Mouse (Mus musculus) layer of hippocampus, postnatal 14 days (tissue): ENCODE results near the gene Hist1h3d. TPM values are rescaled to one million over a fixed set of nuclear protein-coding genes. Genes with fewer than 3 reads are reported as not detected.
"Not testable (repeated sequence)": the region's sequence is repeated elsewhere in the genome, so short reads cannot be mapped to it uniquely, and the experiment has no call there.

ENCODE experiments used
- DNase-seq, 2 experiments: peaks; one replicate each; pipeline ENCODE4 v3.0.0; 2021 to 2022; ENCODE audit warnings: low spot score in 2 of 2, mixed read lengths in 1 of 2
- total RNA-seq, 2 experiments: library from RNA; stranded (reverse); gene quantifications; 2 replicates each; pipeline ENCODE4 v1.2.3; 2021

Gene Hist1h3d
- total RNA-seq, 2 experiments from 2014 or later, result 11.1 to 12.1 TPM

DNA sequence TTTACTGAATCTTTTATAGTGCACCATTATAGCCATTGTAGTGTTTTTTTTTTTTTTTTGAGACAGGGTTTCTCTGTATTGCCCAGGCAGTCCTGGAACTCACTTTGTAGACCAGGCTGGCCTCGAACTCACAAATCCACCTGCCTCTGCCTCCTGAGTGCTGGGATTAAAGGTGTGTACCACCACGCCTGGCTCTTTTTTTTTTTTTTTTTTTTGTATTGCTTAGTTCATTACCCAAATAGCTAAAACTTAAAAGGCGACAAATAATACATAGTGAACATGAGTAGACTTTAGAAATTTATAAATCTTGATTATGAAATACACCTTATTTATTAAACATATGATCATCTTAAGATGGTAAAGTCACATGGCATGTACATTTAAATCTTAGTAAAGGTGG is 34.1 kb upstream of the Hist1h3d start:
- no peak for DNase-seq

GRCm38 (mm10) chr13:23542225-23542980 is 33.2 kb upstream of the Hist1h3d start:
- not testable (repeated sequence) for DNase-seq

DNA sequence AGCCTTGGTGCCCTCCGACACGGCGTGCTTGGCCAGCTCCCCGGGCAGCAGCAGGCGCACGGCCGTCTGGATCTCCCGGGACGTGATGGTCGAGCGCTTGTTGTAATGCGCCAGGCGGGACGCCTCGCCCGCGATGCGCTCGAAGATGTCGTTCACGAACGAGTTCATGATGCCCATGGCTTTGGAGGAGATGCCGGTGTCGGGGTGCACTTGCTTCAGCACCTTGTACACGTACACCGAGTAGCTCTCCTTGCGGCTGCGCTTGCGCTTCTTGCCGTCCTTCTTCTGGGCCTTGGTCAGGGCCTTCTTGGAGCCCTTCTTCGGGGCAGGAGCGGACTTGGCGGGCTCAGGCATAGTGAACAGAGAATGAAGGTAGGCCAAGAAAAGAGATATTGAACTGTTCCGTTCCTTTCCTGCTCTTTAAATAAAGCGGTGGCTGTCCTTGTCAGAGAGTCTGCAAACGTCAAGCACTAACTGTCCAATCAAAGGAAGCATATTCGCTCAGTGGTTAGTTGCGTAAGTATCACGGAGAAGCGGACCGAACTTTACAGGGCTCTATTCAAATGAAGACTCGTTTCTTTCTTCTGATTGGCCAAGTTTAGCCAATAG is 32.5 kb upstream of the Hist1h3d start, which contains the start of gene Hist1h2bh:
TSS of gene Hist1h2bh (minus strand) at position 394 of the 609 bp plus-strand sequence.
- peak; percentile 55 to 92 for DNase-seq

- DNase-seq, result peak; percentile 77 to 95
Observed at GRCm38 (mm10) chr13:23543965-23544786, 31.4 kb upstream of the Hist1h3d start, which contains the start of gene Hist1h3f. Hist1h3f (plus strand) TSS chr13:23544052.

GRCm38 (mm10) chr13:23544787-23545120 is 30.8 kb upstream of the Hist1h3d start:
- not testable (repeated sequence) for DNase-seq

DNA sequence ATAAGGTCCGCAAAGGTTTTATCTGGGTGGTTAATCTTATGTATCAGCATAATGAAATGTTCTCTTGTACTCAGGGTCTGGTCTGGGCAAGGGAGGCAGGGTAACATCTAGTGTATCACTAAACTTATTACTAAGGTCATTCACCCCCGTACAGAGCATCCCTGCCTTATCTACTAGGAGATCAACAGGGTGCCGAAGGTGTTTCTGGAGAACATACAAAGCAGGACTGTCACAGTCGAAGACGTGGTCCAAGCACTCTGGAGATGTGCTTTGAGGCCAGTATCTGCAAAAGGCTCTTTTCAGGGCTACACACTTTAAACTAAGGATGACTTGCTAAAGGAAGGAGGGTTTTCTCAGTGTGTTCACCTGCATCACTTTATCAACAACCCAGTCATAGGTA is 28.9 kb upstream of the Hist1h3d start:
- no peak for DNase-seq

- DNase-seq, result no peak
Observed at GRCm38 (mm10) chr13:23550761-23551145, 24.8 kb upstream of the Hist1h3d start.

DNA sequence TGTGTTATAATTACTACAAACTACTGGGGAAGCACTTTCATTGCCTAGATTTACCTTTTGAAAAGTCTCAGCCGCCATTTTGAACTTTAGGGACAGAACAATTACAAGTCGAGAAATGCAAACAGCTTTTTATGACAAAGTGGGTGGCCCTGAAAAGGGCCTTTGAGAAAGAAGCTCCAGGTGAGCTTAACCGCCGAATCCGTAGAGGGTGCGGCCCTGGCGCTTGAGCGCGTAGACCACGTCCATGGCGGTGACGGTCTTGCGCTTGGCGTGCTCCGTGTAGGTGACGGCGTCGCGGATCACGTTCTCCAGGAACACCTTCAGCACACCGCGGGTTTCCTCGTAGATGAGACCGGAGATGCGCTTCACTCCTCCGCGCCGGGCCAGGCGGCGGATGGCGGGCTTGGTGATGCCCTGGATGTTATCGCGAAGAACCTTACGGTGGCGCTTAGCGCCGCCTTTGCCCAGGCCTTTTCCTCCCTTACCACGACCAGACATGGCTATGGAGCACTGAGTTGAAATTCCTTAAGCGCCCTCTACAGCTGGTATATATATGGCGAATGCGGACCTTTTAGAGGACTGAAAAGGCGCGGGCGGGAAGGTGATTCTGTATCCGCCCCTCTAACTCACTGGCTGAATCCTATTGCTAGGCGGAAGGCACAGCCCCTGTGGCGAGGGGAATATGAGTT is 24.3 kb upstream of the Hist1h3d start, which contains the start of gene Hist1h4f:
TSS of gene Hist1h4f (minus strand) at position 503 of the 689 bp plus-strand sequence.
- DNase-seq, result peak; percentile 84 to 89

DNA sequence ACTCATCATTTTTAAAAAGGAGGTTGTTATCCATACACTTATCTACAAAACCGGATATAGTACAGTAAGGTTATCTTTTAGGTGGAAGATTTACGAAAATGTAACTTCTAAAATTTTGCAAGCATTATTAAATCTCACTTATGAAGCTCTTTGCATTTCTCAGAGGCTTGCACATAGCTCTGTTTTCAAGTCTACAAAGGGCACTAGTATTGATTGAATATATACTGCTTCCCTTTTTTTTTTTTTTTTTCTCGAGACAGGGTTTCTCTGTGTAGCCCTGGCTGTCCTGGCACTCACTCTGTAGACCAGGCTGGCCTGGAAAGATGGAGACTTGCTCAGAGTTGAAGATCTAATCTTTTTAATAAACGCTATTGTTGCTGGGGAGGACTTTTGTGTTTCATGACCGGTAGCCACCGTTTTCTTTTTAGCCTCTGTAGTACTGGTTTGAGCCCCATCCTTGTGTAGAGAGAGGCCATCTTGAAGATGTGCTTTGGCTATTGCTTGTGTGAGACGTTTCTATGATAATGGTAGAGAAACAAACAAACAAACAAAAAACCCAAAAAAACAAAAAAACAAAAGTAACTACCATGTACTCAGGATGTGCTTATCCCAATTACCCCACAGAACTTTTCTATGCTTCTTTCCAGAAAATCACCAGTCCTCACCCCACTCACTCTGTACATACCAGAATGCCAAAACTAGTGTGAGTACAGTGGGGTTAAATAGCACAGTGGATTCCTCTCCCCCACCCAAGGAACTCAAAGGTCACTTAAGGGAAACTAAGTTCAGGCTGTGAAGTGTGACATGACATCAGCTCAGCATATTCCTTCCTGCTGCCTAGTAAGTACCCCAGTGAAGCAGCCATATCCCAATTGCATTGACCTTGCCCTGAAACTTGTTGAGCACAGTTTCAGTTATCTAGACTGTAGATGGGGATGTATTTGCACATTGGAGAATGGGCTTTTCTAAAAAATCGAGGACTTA is 23.3 kb upstream of the Hist1h3d start:
- DNase-seq, result no peak

DNA sequence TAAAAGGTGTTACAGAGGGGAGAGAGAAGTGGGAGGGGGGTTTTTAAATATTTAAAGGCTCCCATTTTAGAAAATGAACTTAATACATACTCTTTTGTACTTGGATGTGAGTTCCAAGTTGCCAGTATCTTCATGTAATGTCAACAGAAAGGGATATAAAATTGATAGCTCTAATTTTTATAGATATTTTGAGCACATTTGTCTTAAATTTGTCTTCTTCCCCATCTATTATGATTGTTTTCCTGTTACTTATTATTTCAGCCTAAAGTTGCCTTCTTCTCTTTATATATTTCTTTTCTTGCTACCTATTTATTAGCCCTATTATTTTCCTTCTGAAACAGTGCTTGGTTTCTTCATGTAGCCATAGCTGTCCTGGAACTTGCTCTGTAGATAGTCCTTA is 22.6 kb upstream of the Hist1h3d start, which contains the start of gene Hist1h1d:
TSS of gene Hist1h1d (plus strand) at position 301 of the 400 bp plus-strand sequence.
- DNase-seq, result no peak

DNA sequence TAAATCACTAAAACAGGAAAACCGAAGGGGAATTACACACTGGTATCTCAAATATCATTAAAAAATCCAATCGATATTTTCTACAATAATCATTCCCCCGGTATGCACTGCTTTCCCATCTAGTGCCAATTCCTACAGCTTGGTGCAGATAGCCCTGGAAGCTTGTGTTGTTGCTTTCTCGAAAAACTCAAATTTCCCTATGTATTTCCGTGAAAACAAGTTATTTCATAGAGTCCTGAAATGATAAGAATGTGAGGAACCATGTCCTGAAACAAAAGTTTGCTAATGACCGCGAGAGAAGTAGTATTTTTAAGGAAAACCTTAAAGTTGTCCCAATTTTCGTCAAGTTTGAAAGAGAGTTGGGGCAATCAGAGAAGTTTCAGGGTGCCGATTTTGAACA is 21.2 kb upstream of the Hist1h3d start:
- no peak for DNase-seq

GRCm38 (mm10) chr13:23554925-23555838 is 20.4 kb upstream of the Hist1h3d start:
- peak; percentile 68 to 73 for DNase-seq

DNA sequence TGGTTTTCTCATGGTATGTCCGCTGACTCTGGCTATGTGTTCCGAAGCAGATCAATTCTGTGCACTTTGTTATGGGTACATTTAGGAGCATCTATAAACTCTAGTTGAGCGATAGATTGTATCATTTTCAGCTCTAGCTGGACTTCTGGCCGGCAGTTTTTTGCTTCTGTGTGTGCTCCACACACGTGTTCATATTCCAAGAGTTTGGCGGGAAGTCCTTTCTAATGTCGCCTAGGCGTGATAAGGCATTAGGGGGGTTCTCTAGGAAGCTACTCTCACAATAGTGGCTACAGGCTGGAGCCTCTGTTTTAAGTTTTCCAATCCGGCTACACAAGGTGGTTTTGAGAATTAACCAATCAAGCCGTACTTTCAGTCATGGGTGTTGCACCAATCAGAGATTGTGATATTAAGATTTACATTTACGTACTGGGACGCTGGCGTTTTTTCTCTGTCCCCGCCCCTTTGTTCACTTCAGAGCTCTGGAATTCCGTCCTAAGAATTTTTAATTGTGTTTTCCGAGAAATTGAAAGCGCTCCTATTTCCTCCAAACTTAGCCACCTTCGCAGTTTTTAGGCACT is 19.6 kb upstream of the Hist1h3d start:
- peak; percentile 63 to 89 for DNase-seq

DNA sequence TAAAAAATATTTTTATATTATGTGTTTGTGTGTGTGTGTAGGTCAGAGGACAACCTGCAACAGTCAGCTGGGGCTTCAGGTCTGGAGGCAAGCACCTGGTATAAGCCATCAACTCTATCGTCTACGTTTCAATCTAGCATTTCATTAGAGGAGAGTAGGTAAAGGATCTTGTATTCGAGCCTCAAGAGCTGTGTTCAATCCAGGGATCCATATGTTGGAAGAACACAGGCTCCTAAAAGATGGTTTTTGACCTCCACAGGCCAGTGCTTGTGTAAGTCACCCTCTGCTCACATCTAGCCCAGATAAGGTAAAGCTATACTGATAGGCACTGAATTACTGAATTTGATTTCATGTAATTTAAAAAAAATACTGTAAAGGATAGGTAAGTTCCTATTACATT is 18.7 kb upstream of the Hist1h3d start:
- no peak for DNase-seq

GRCm38 (mm10) chr13:23560699-23561098 is 14.9 kb upstream of the Hist1h3d start:
- not testable (repeated sequence) for DNase-seq

GRCm38 (mm10) chr13:23561531-23561882 is 14.1 kb upstream of the Hist1h3d start:
- DNase-seq, result not testable (repeated sequence)

DNA sequence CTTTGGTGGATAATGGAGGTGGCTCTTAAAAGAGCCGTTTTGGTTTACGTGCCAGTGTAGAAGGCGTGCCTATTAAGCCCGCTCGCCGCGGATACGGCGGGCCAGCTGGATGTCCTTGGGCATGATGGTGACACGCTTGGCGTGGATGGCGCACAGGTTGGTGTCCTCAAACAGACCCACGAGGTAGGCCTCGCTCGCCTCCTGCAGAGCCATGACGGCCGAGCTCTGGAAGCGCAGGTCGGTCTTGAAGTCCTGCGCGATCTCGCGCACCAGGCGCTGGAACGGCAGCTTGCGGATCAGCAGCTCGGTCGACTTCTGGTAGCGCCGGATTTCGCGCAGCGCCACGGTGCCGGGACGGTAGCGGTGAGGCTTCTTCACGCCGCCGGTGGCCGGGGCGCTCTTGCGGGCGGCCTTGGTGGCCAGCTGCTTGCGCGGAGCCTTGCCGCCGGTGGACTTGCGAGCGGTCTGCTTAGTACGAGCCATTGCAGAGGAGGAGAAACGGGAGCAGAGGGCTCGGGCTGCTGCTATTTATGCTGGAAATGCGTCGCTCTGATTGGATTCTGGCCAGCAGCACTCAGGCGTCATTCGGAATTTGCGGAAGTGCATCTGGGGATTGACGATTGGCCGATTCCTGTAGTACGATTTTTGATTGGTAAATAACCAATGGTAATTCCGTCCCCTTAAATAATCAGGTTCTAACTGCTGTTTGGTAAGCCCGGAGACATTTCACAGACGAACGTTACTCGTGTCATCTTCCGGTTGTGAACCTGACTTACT is 13.5 kb upstream of the Hist1h3d start, which contains the start of gene Hist1h3e:
TSS of gene Hist1h3e (minus strand) at position 487 of the 777 bp plus-strand sequence.
- peak; percentile 96 to 98 for DNase-seq
